Mouse (Mus musculus) heart, postnatal 0 days (tissue): Measurements from ENCODE around the gene Cnr1.

Experiments used
- CTCF ChIP-seq: IDR thresholded peaks from 2 replicates; pipeline ENCODE4 v1.5.1; 2016; ENCODE audit warnings: antibody characterized with exemption, control low read depth, low read depth
- EP300 ChIP-seq: IDR thresholded peaks from 2 replicates; pipeline ENCODE4 v1.6.1; 2016; ENCODE audit warnings: antibody characterized with exemption, low read depth

- TF ChIP-seq EP300: no peak
- TF ChIP-seq CTCF: no peak
These were observed 3.3 kb downstream of the Cnr1 start for GRCm38 (mm10) chr4:33927644-33928043.
